Mouse (Mus musculus) bone marrow, adult 2 months (tissue): ENCODE measurements around the gene Olfr994. TPM values are rescaled to one million over a fixed set of nuclear protein-coding genes. Genes with fewer than 3 reads are reported as not detected.

ENCODE experiments used
- H3K27ac ChIP-seq: fragments of 200-500 bp; 2 replicates; pipeline ENCODE4 v1.5.1; 2012; ENCODE audit warnings: low read depth, mild to moderate bottlenecking, control low read depth, inconsistent platforms, low read length; ENCODE audit not compliant: control insufficient read depth, poor library complexity, insufficient read depth
- H3K4me1 ChIP-seq: fragments of 200-500 bp; 2 replicates; pipeline ENCODE4 v1.6.1; 2011; ENCODE audit warnings: low read length; ENCODE audit not compliant: control insufficient read depth, insufficient read depth
- H3K4me3 ChIP-seq: fragments of 200-500 bp; replicated peaks from 2 replicates; pipeline ENCODE3; 2011; ENCODE audit warnings: mild to moderate bottlenecking, low read depth, low read length, control low read depth; ENCODE audit not compliant: control insufficient read depth
- CTCF ChIP-seq: fragments of 200-500 bp; IDR thresholded peaks from 2 replicates; pipeline ENCODE4 v1.5.1; 2011; ENCODE audit warnings: low read length, control low read depth; ENCODE audit not compliant: control insufficient read depth, insufficient read depth
- POLR2A ChIP-seq: fragments of 200-500 bp; IDR thresholded peaks from 2 replicates; pipeline ENCODE4 v1.6.1; 2011; ENCODE audit warnings: low read depth, mild to moderate bottlenecking, control low read depth, low read length, borderline replicate concordance; ENCODE audit not compliant: control insufficient read depth
- WGBS: fragments of 180-500 bp; shearing (Covaris S2); methylation state at CpG from one replicate; pipeline ENCODE4 v1.1.7; 2018; 5-methylcytosine and 5-hydroxymethylcytosine counted together
- polyA plus RNA-seq: library from polyadenylated mRNA; stranded (reverse); fragments of >200 nt; gene quantifications from 2 replicates; pipeline ENCODE4 v1.2.4, GENCODE M21; 2011; ENCODE audit warnings: low replicate concordance; ENCODE audit not compliant: missing spikeins, insufficient read depth, insufficient read length

The Olfr994 gene
- polyA plus RNA-seq: not detected in 2 replicates

DNA sequence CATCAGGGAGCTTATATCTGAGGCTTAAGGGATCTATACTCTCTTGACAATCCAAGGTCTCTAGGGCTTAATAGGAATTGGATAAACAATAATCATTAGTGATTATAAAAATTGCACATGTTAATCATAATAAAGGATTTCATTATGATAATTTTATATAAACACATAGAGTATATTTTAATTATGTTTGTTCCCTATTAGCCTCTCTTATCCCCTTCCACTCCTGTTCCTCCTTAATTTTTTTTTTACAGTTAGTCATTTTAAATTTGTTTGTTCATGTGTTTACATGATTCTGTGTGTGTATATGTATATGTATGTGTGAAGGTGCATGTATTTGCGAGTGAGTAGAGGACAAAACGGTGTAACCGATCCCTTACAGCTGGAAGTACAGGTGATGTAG, at the start of gene Olfr994:
Olfr994 (minus strand) TSS at position 101 of the 400 bp plus-strand sequence.
- Histone ChIP-seq H3K4me3 (no peak within 1 kb of the TSS), H3K4me1 (no peaks in the 10 kb centered on the region), H3K27ac (no peak within 1 kb of the TSS)
- WGBS: 80% methylated on average over 3 of the region's 3 CpGs
- TF ChIP-seq POLR2A (no peak), CTCF (no peak)

DNA sequence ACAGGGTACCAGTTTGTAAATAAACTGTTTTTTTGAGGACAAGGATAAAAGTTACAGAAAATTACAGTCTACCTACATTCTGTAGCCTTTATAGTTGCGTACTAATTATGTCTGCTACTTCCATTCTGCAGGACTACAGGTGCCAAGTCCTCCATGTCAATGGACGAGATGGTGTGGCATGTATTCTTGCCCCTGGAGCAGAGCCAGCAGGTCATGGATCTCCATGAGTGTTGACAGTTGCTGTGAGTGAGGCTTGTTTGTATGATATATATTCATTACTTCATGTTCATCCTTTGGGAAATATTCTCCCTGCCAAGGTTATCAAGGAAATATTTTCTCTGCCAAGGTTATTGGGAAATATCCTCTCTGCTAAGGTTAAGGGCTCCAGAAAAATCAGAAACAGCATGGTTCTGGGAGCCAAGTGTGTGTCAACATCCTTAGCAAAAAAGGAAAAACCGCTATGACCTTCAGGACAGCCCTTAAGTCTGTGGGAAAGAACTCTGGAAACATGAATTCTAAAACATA, 30.6 kb upstream of the Olfr994 start:
- H3K27ac ChIP-seq: no peak overlapping the region
- no peaks in the 10 kb centered on the region for H3K4me1 ChIP-seq
- no peak for TF ChIP-seq CTCF
- TF ChIP-seq POLR2A: no peak
- WGBS: 54% methylated on average over 3 of the region's 3 CpGs
- no peak overlapping the region for H3K4me3 ChIP-seq

DNA sequence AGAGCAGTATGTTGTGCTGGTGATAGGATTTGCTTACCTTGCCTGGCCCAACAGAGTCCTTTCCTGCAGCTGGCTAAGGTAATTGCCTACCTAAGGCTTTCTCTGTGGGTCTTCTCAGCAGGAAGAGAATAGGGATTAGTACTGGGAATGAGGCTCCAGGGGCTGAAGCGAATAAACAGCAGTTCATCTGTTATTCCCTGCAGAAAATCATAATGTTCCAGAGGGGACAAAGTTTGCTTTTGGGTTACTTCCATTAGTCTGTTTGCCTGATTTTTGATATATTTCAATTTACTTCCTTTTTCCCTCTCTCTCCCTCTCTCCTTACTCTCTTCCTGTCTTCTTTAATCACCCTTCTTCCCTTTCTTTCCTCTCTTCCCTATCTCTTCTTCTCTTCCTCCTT, 7.3 kb upstream of the Olfr994 start, which contains the start of gene Olfr995:
Olfr995 (minus strand) TSS at position 101 of the 400 bp plus-strand sequence.
- Histone ChIP-seq H3K4me1 (no peaks in the 10 kb centered on the region), H3K27ac (no peak within 1 kb of the TSS), H3K4me3 (no peak within 1 kb of the TSS)
- 34% methylated on average over 1 of the region's 1 CpGs for WGBS
- TF ChIP-seq POLR2A (no peak), CTCF (no peak)

DNA sequence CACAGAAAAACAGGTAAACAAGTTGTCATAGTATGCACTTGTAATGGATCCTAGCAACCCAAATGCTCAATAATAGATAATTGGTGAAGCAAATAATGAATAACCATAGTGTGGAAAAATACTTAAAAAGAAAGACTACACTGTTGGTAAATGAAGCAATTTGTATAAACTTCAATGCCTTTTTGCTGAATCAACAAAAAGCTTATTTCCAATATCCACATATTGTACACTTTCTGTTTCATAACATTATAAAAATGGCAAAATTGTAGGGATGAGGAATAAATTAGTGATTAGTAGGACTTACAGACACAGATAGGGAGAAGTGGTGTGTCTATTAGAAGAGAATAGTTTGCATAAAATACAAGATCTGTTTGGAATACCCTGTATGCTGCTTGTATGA, 6.3 kb upstream of the Olfr994 start:
- no peaks in the 10 kb centered on the region for H3K4me1 ChIP-seq
- H3K27ac ChIP-seq: no peak overlapping the region
- TF ChIP-seq POLR2A: no peak
- TF ChIP-seq CTCF: no peak
- H3K4me3 ChIP-seq: no peak overlapping the region

DNA sequence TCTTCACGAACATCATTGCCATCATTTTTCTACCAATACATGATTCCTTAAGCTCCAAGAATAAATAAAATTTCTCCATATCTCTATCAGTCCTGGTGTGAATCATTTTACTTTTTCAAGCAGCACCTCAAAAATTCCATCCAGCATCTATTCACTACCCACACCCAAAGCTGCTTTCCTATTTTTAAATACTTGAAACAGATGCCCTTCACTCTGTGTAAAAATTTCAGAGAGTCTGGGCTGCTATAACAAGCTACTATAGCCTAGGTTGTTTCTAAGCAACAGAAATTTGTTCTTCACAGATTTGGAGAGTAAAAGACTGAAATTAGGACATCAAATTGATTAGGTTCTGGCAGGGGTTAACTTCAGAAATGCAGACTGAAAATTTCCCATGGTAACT, 10.4 kb downstream of the Olfr994 start:
- TF ChIP-seq CTCF (no peak), POLR2A (no peak)

GRCm38 (mm10) chr2:85414777-85415176, 21.5 kb downstream of the Olfr994 start, which contains the start of gene Olfr993:
Gene Olfr993 (minus strand): TSS chr2:85414877.
- Histone ChIP-seq H3K4me1 (no peaks in the 10 kb centered on the region), H3K27ac (no peak within 1 kb of the TSS), H3K4me3 (no peak within 1 kb of the TSS)
- TF ChIP-seq CTCF (no peak), POLR2A (no peak)

More for the DNA sequence above, 10.4 kb downstream of the Olfr994 start:
- H3K4me3 ChIP-seq: no peak overlapping the region
- H3K27ac ChIP-seq: no peak overlapping the region
- WGBS: 79% methylated on average over 1 of the region's 1 CpGs
- no peaks in the 10 kb centered on the region for H3K4me1 ChIP-seq

DNA sequence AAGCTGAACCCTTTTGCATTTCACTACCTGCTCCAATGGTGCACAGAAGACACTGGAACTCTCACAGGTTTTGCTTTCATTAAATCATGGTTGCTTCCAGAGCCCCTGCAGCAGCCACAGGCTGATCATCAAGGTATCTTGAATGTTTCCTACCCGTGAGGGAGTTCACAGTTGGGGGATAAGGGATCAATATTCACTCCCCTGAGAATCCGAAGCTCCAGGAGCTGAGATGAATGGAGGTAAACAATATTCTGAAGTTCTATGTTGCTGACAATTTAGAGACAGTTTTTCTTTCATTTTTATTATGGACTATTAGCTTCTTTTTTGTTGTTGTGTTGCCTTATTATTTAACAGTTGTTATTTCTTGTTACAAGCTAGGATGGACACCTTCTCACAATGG, 26.9 kb downstream of the Olfr994 start, which contains the start of gene Olfr992:
Olfr992 (minus strand) TSS at position 101 of the 400 bp plus-strand sequence.
- no peak within 1 kb of the TSS for H3K27ac ChIP-seq
- no peak within 1 kb of the TSS for H3K4me3 ChIP-seq
- no peaks in the 10 kb centered on the region for H3K4me1 ChIP-seq
- 52% methylated on average over 2 of the region's 2 CpGs for WGBS
- no peak for TF ChIP-seq CTCF
- TF ChIP-seq POLR2A: no peak

Other genes starting within 250 kb of the Olfr994 start
- not detected in 2 replicates for gene Lrrc55, start 239.3 kb downstream of the Olfr994 start, polyA plus RNA-seq
- not detected in 2 replicates for gene Olfr987, start 97.1 kb downstream of the Olfr994 start, polyA plus RNA-seq
- gene Olfr988, start 73.2 kb downstream of the Olfr994 start, polyA plus RNA-seq: not detected in 2 replicates
- not detected in 2 replicates for gene Olfr992, start 27.0 kb downstream of the Olfr994 start, polyA plus RNA-seq
- gene Olfr993, start 21.6 kb downstream of the Olfr994 start, polyA plus RNA-seq: not detected in 2 replicates
- not detected in 2 replicates for gene Olfr995, start 7.2 kb upstream of the Olfr994 start, polyA plus RNA-seq
- not detected in 2 replicates for gene 4833423E24Rik, start 82.6 kb upstream of the Olfr994 start, polyA plus RNA-seq
- not detected in 2 replicates for gene Olfr996, start 142.8 kb upstream of the Olfr994 start, polyA plus RNA-seq
- gene Olfr998, start 152.5 kb upstream of the Olfr994 start, polyA plus RNA-seq: not detected in 2 replicates
- gene Olfr1000, start 175.5 kb upstream of the Olfr994 start, polyA plus RNA-seq: not detected in 2 replicates
- not detected in 2 replicates for gene Olfr1002, start 214.3 kb upstream of the Olfr994 start, polyA plus RNA-seq
- not detected in 2 replicates for gene Olfr154, start 228.0 kb upstream of the Olfr994 start, polyA plus RNA-seq
- not detected in 2 replicates for gene Olfr1006, start 242.3 kb upstream of the Olfr994 start, polyA plus RNA-seq